Mouse (Mus musculus) kidney, adult 11 months (tissue): ENCODE data around the gene Gm11172.
A peak's percentile ranks its signal among the peaks of the same experiment; 100 is the strongest.
"Not testable (repeated sequence)": the region's sequence is repeated elsewhere in the genome, so short reads cannot be mapped to it uniquely, and the experiment has no call there.

Source experiments
- DNase-seq: peaks from one replicate; pipeline ENCODE4 v3.0.0; 2022

Gm11172 gene

GRCm38 (mm10) chr16:10834911-10835587 is 22.3 kb downstream of the Gm11172 start, which contains the start of gene Rmi2:
Rmi2 (plus strand) TSS chr16:10835059.
- peak; percentile 79 for DNase-seq

GRCm38 (mm10) chr16:10836388-10836787 is 23.7 kb downstream of the Gm11172 start:
- no peak for DNase-seq

- DNase-seq, result no peak
Observed at GRCm38 (mm10) chr16:10837250-10837649, 24.5 kb downstream of the Gm11172 start.

GRCm38 (mm10) chr16:10837903-10838302 is 25.2 kb downstream of the Gm11172 start:
- DNase-seq, result no peak

- DNase-seq, result peak; percentile 30
Observed at GRCm38 (mm10) chr16:10838487-10839245, 26.0 kb downstream of the Gm11172 start.

- DNase-seq, result no peak
Observed at GRCm38 (mm10) chr16:10840018-10840417, 27.3 kb downstream of the Gm11172 start.

GRCm38 (mm10) chr16:10842282-10842855 is 29.7 kb downstream of the Gm11172 start:
- peak; percentile 47 for DNase-seq

- no peak for DNase-seq
Observed at GRCm38 (mm10) chr16:10843486-10844318, 31.0 kb downstream of the Gm11172 start.

- no peak for DNase-seq
Observed at GRCm38 (mm10) chr16:10844319-10844670, 31.6 kb downstream of the Gm11172 start.

GRCm38 (mm10) chr16:10845952-10846351 is 33.2 kb downstream of the Gm11172 start:
- no peak for DNase-seq

- peak; percentile 66 for DNase-seq
Observed at GRCm38 (mm10) chr16:10846503-10846902, 33.8 kb downstream of the Gm11172 start.

GRCm38 (mm10) chr16:10849965-10850861 is 37.5 kb downstream of the Gm11172 start:
- DNase-seq, result peak; percentile 69

- no peak for DNase-seq
Observed at GRCm38 (mm10) chr16:10850905-10851304, 38.2 kb downstream of the Gm11172 start.

GRCm38 (mm10) chr16:10852216-10852615 is 39.5 kb downstream of the Gm11172 start:
- DNase-seq, result not testable (repeated sequence)

GRCm38 (mm10) chr16:10859726-10860245 is 47.1 kb downstream of the Gm11172 start:
- no peak for DNase-seq

GRCm38 (mm10) chr16:10861408-10861807 is 48.7 kb downstream of the Gm11172 start:
- DNase-seq, result no peak
